ENCODE assay signal across 8 mouse cellular contexts in genomic region chr10:17723421-17723841, GRCm38 (mm10). TPM values are rescaled to one million over a fixed set of nuclear protein-coding genes. Genes with fewer than 3 reads are reported as not detected.
DNase-seq lines count a peak whose midpoint lies in the region; ATAC-seq and TF ChIP-seq lines count a peak whose summit lies in the region.

No protein-coding gene starts in this region.

- H3K4me3 ChIP-seq in kidney, embryonic 16.5 days (ENCODE audit: low read length): peak overlapping the region; percentile 97
- peak overlapping the region; percentile 97 for H3K4me3 ChIP-seq in bone marrow macrophage, adult 2 months (ENCODE audit: insufficient read depth, low read length)
- H3K4me3 ChIP-seq in hindbrain, embryonic 15.5 days: peak overlapping the region; percentile 93

- peak overlapping the region; percentile 100 for H3K27ac ChIP-seq in kidney, embryonic 16.5 days (ENCODE audit: low read length)
- H3K27ac ChIP-seq in bone marrow macrophage, adult 2 months (ENCODE audit: insufficient read depth, low read depth, low read length): peak overlapping the region; percentile 98
- peak overlapping the region; percentile 100 for H3K27ac ChIP-seq in hindbrain, embryonic 15.5 days (replicated peaks)

- H3K4me2 ChIP-seq in kidney, embryonic 16.5 days (replicated peaks; ENCODE audit: low read depth, low read length): peak overlapping the region; percentile 69
- peak overlapping the region; percentile 58 for H3K4me2 ChIP-seq in hindbrain, embryonic 15.5 days

- H3K9ac ChIP-seq in kidney, embryonic 16.5 days (replicated peaks; ENCODE audit: low read length): peak overlapping the region; percentile 99
- H3K9ac ChIP-seq in hindbrain, embryonic 15.5 days: peak overlapping the region; percentile 97

- peak; percentile 54 for ATAC-seq in kidney, embryonic 16.5 days (ENCODE audit: low FRiP score, low TSS enrichment)
- ATAC-seq in hindbrain, embryonic 15.5 days (ENCODE audit: low FRiP score, low read depth): peak; percentile 66
- ATAC-seq in megakaryocyte-erythroid progenitor cell, adult 5-6 weeks (replicated peaks; ENCODE audit: low FRiP score, low TSS enrichment, poor library complexity, severe bottlenecking): peak; percentile 25

- no peak for TF ChIP-seq CTCF in bone marrow macrophage, adult 2 months (IDR thresholded peaks at IDR 0.05; ENCODE audit: low read depth, low read length)

- no peaks in the 10 kb centered on the region for H3K27me3 ChIP-seq in kidney, embryonic 16.5 days (ENCODE audit: insufficient read depth, low read length)
- no peaks in the 10 kb centered on the region for H3K27me3 ChIP-seq in hindbrain, embryonic 15.5 days

- under 1% methylated on average over 29 of the region's 30 CpGs for WGBS in kidney, embryonic 16.5 days
- WGBS in hindbrain, embryonic 15.5 days: under 1% methylated on average over 30 of the region's 30 CpGs

- no peak for TF ChIP-seq POLR2A in bone marrow macrophage, adult 2 months (IDR thresholded peaks at IDR 0.05; ENCODE audit: borderline replicate concordance, low read depth, low read length)

- 0 out of 2 replicates have a peak, but pooled peaks cover 3% of the 10 kb centered on the region for H3K36me3 ChIP-seq in kidney, embryonic 16.5 days (ENCODE audit: insufficient read depth, low read length)
- H3K36me3 ChIP-seq in hindbrain, embryonic 15.5 days: no peaks in the 10 kb centered on the region

- DNase-seq in kidney, postnatal 4 days: no peak
- DNase-seq in left cerebral cortex, adult 9 months (ENCODE audit: low spot score in 2 of 2): no peak
- DNase-seq in cerebellum, adult 9-10 months: no peak
- DNase-seq in ovary, postnatal 14 days (ENCODE audit: low spot score): no peak

- H3K4me1 ChIP-seq in kidney, embryonic 16.5 days (ENCODE audit: insufficient read depth, low read length): peaks cover 34% of the 10 kb centered on the region
- peaks cover 32% of the 10 kb centered on the region for H3K4me1 ChIP-seq in bone marrow macrophage, adult 2 months (ENCODE audit: control insufficient read depth, insufficient read depth, low read length)
- peaks cover 24% of the 10 kb centered on the region for H3K4me1 ChIP-seq in hindbrain, embryonic 15.5 days (replicated peaks)

- H3K9me3 ChIP-seq in kidney, embryonic 16.5 days (ENCODE audit: low read length): no peaks in the 10 kb centered on the region
- no peaks in the 10 kb centered on the region for H3K9me3 ChIP-seq in hindbrain, embryonic 15.5 days

RNA-seq across cellular contexts. Expression of gene Cited2, which starts 0.4 kb away (rescaled TPM):
- 62.0 and 67.8 TPM in 2 replicates for polyA plus RNA-seq in kidney, embryonic 16.5 days (2015; fragmentation: Nextera tagmentation; extraction: Ambion mirVana)
- polyA plus RNA-seq in bone marrow macrophage, adult 2 months (2012; ENCODE audit: insufficient read depth, insufficient read length, missing spikeins): 136 and 143 TPM in 2 replicates
- 81.0 and 91.5 TPM in 2 replicates for polyA plus RNA-seq in hindbrain, embryonic 15.5 days (2015; fragmentation: Nextera tagmentation; extraction: Ambion mirVana)
- total RNA-seq in megakaryocyte-erythroid progenitor cell, adult 5-6 weeks (2014; fragmentation: Nextera tagmentation): 10.1 and 13.7 TPM in 2 replicates
- total RNA-seq in megakaryocyte-erythroid progenitor cell, adult 5-6 weeks (2017): 10.1 and 36.8 TPM in 2 replicates
